Mouse (Mus musculus) R1 (cell line): ENCODE results near the gene Cracr2a.

ENCODE experiments used
- DNase-seq: peaks from one replicate; pipeline ENCODE4 v3.0.0-alpha.2; 2018; ENCODE audit warnings: low read depth, low spot score

Gene Cracr2a

GRCm38 (mm10) chr6:127625135-127625534 lies 64.0 kb downstream of the Cracr2a start:
- DNase-seq: peak; percentile 81

GRCm38 (mm10) chr6:127627453-127627852 lies 66.3 kb downstream of the Cracr2a start:
- DNase-seq: no peak

- DNase-seq: no peak
Measured at GRCm38 (mm10) chr6:127629249-127629648, 68.1 kb downstream of the Cracr2a start.

GRCm38 (mm10) chr6:127634858-127635257 lies 73.7 kb downstream of the Cracr2a start:
- no peak for DNase-seq

- DNase-seq: no peak
Measured at GRCm38 (mm10) chr6:127635462-127636189, 74.5 kb downstream of the Cracr2a start.

GRCm38 (mm10) chr6:127641077-127641801 lies 80.1 kb downstream of the Cracr2a start:
- DNase-seq: no peak

- DNase-seq: no peak
Measured at GRCm38 (mm10) chr6:127655988-127656387, 94.8 kb downstream of the Cracr2a start.

GRCm38 (mm10) chr6:127657152-127657551 lies 96.0 kb downstream of the Cracr2a start:
- DNase-seq: no peak

- DNase-seq: no peak
Measured at GRCm38 (mm10) chr6:127659472-127659871, 98.3 kb downstream of the Cracr2a start.

GRCm38 (mm10) chr6:127659966-127660365 lies 98.8 kb downstream of the Cracr2a start:
- DNase-seq: no peak

GRCm38 (mm10) chr6:127661717-127662292 lies 100.7 kb downstream of the Cracr2a start:
- DNase-seq: no peak

GRCm38 (mm10) chr6:127663263-127663662 lies 102.1 kb downstream of the Cracr2a start:
- no peak for DNase-seq

- DNase-seq: peak; percentile 34
Measured at GRCm38 (mm10) chr6:127669313-127669712, 108.2 kb downstream of the Cracr2a start.

GRCm38 (mm10) chr6:127670031-127670430 lies 108.9 kb downstream of the Cracr2a start:
- peak; percentile 29 for DNase-seq

GRCm38 (mm10) chr6:127672071-127672470 lies 110.9 kb downstream of the Cracr2a start:
- no peak for DNase-seq

- DNase-seq: no peak
Measured at GRCm38 (mm10) chr6:127676866-127677265, 115.7 kb downstream of the Cracr2a start.

- no peak for DNase-seq
Measured at GRCm38 (mm10) chr6:127678320-127678719, 117.2 kb downstream of the Cracr2a start.

- DNase-seq: no peak
Measured at GRCm38 (mm10) chr6:127678998-127679397, 117.9 kb downstream of the Cracr2a start.

- no peak for DNase-seq
Measured at GRCm38 (mm10) chr6:127680784-127681183, 119.6 kb downstream of the Cracr2a start.

- peak; percentile 72 for DNase-seq
Measured at GRCm38 (mm10) chr6:127683561-127683960, 122.4 kb downstream of the Cracr2a start.

GRCm38 (mm10) chr6:127684981-127685380 lies 123.8 kb downstream of the Cracr2a start:
- no peak for DNase-seq

- DNase-seq: no peak
Measured at GRCm38 (mm10) chr6:127687181-127687860, 126.2 kb downstream of the Cracr2a start.
